Mouse (Mus musculus) liver, embryonic 12.5 days (tissue): ENCODE measurements around the gene Cercam. TPM values are rescaled to one million over a fixed set of nuclear protein-coding genes. Genes with fewer than 3 reads are reported as not detected.

ENCODE experiments used
- ATAC-seq: fragments of 200-750 bp; cut with Nextera tagmentation; 2 replicates; pipeline ENCODE4 v1.8.0; 2017; ENCODE audit warnings: moderate number of reproducible peaks, mild to moderate bottlenecking, moderate library complexity
- H3K27ac ChIP-seq: fragments of 300-500 bp; sonication (generic); 2 replicates; pipeline ENCODE4 v1.5.1; 2016; ENCODE audit warnings: mild to moderate bottlenecking
- H3K27me3 ChIP-seq: fragments of 300-500 bp; sonication (generic); replicated peaks from 2 replicates; pipeline ENCODE4 v1.6.1; 2016; ENCODE audit warnings: mild to moderate bottlenecking, moderate library complexity
- H3K36me3 ChIP-seq: fragments of 300-500 bp; sonication (generic); 2 replicates; pipeline ENCODE4 v1.6.1; 2016; ENCODE audit warnings: mild to moderate bottlenecking, moderate library complexity
- H3K4me1 ChIP-seq: fragments of 300-500 bp; sonication (generic); 2 replicates; pipeline ENCODE4 v1.6.1; 2016
- H3K4me2 ChIP-seq: fragments of 300-500 bp; sonication (generic); 2 replicates; pipeline ENCODE4 v1.6.1; 2016; ENCODE audit warnings: mild to moderate bottlenecking, moderate library complexity
- H3K4me3 ChIP-seq: fragments of 300-500 bp; sonication (generic); 2 replicates; pipeline ENCODE4 v1.5.1; 2016; ENCODE audit warnings: mild to moderate bottlenecking, moderate library complexity
- H3K9ac ChIP-seq: fragments of 300-500 bp; sonication (generic); 2 replicates; pipeline ENCODE4 v1.6.1; 2016; ENCODE audit warnings: mild to moderate bottlenecking, moderate library complexity
- H3K9me3 ChIP-seq: fragments of 300-500 bp; sonication (generic); replicated peaks from 2 replicates; pipeline ENCODE4 v1.6.1; 2016; ENCODE audit warnings: mild to moderate bottlenecking, moderate library complexity
- WGBS: fragments of 180-500 bp; shearing (Covaris S2); methylation state at CpG from one replicate; pipeline ENCODE4 v1.1.7; 2016; ENCODE audit not compliant: insufficient replicate concordance; 5-methylcytosine and 5-hydroxymethylcytosine counted together
- polyA plus RNA-seq: library from polyadenylated mRNA; unstranded; fragments of >200 nt; fragmentation: Nextera tagmentation; extraction: Ambion mirVana; gene quantifications from 2 replicates; pipeline ENCODE4 v1.2.1, GENCODE M21; 2016

Gene Cercam
- polyA plus RNA-seq, result 47.2 and 49.9 TPM in 2 replicates

DNA sequence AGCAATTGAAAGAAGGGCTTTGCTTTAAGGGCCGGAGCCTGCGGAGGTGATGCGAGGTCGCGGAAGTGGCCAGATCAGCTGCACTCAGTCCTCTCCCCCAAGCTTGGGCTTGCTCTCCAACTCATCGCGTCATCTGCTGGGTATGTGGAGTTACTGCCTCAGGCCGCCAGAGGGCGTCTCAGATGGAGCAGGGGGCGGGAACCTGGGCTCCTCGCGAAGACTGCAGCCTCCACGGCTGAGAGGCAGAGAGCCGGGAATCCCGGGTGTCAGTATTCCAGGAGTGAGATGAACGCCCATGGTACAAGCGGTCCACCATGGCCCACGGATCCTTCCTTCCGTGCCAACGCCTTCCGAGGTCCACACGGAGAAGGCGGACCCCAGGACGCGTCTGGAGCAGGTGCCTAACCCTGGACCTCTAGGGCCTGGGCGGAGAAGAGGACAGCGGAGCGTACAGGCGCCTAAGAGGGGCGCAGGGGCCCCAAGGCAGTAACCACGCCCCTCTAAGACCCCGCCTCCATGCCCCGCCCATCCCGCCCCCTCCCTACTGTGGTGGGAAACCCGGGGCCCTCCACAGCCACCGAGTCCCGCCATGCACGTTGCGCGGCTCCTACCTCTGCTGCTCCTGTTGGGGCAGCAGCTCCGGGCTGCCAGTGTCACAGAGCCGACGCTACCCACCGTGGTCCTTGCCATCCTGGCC is at the start of gene Cercam:
TSS of gene Cercam (plus strand) at position 216 of the 697 bp plus-strand sequence.
- Histone ChIP-seq H3K36me3 (peaks cover 34% of the 10 kb centered on the region), H3K9ac (peak within 1 kb of the TSS; percentile 94), H3K27ac (peak within 1 kb of the TSS; percentile 99), H3K4me3 (peak within 1 kb of the TSS; percentile 80), H3K4me2 (peak within 1 kb of the TSS; percentile 88), H3K4me1 (peaks cover 48% of the 10 kb centered on the region), H3K9me3 (no peaks in the 10 kb centered on the region), H3K27me3 (peaks cover under 1% of the 10 kb centered on the region; the same call in 1 of the 2 replicates)
- under 1% methylated on average over 43 of the region's 44 CpGs for WGBS
- peak; percentile 82 for ATAC-seq

- Histone ChIP-seq H3K36me3 (peaks cover 2% of the 10 kb centered on the region), H3K4me1 (peaks cover 25% of the 10 kb centered on the region), H3K9ac (no peak overlapping the region), H3K9me3 (no peaks in the 10 kb centered on the region), H3K27me3 (no peaks in the 10 kb centered on the region), H3K4me2 (peak overlapping the region; percentile 87), H3K27ac (no peak overlapping the region), H3K4me3 (no peak overlapping the region)
- 27% methylated on average over 2 of the region's 2 CpGs for whole genome bisulfite sequencing
- no peak for ATAC-seq
These were observed 49.6 kb upstream of the Cercam start for GRCm38 (mm10) chr2:29819363-29819762.

DNA sequence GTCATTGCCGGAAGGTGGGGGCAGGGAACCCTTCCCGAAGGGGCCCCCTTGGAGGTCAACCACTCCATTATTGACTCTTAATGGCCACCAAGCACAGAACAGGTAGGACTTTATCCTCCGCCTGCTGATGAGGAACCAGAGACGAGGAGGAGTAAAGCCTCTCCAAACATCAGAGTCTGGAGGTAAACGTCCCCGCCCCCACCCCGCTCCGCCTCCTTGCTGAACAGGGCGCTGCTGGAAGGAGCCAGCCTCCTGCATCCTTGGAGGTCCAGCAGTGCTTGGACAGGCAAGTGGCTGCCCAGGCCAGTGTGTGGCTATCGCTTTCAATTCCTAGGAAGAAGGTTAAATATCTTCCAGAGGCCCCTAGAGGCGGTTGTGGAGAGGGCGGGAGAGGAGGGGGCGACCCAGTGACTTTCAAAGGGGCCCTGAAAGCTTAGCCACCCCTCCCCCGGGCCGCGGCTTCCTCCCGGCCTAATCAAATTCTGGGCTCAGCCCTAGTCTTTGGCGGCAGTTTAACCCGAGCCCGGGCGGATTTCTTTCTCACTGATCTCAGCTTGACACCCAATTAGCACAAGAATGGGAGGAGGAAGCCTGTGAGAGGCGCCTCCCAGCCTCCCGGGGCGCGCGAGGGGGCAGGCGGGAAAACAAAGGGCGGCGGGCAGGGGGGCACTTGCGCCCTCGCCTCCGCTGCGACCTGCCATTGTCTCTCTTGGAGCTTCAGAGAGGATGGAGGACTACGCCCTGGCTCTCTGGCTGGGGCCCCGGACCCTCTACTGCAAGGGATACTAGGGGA is 48.7 kb upstream of the Cercam start, which contains the start of gene Urm1:
TSS of gene Urm1 (plus strand) at position 51 of the 793 bp plus-strand sequence.
- Histone ChIP-seq H3K9ac (peak within 1 kb of the TSS; percentile 64), H3K4me2 (peak within 1 kb of the TSS; percentile 87), H3K27me3 (no peaks in the 10 kb centered on the region), H3K4me3 (peak within 1 kb of the TSS; percentile 57), H3K9me3 (no peaks in the 10 kb centered on the region), H3K4me1 (peaks cover 25% of the 10 kb centered on the region), H3K27ac (peak within 1 kb of the TSS; percentile 74), H3K36me3 (no peaks in the 10 kb centered on the region)
- peak; percentile 71 for ATAC-seq
- 3% methylated on average over 35 of the region's 35 CpGs for WGBS

GRCm38 (mm10) chr2:29826318-29826925 is 42.5 kb upstream of the Cercam start:
- Histone ChIP-seq H3K9ac (peak overlapping the region; percentile 79), H3K9me3 (no peaks in the 10 kb centered on the region), H3K27me3 (no peaks in the 10 kb centered on the region), H3K4me3 (peak overlapping the region; percentile 94), H3K27ac (peak overlapping the region; percentile 85), H3K4me1 (peaks cover 22% of the 10 kb centered on the region), H3K4me2 (peak overlapping the region; percentile 88), H3K36me3 (peaks cover 7% of the 10 kb centered on the region)
- no peak for ATAC-seq
- WGBS, result 8% methylated on average over 11 of the region's 11 CpGs

- Histone ChIP-seq H3K9me3 (no peaks in the 10 kb centered on the region), H3K9ac (peak overlapping the region; percentile 79), H3K4me2 (peak overlapping the region; percentile 88), H3K4me1 (peaks cover 22% of the 10 kb centered on the region), H3K4me3 (peak overlapping the region; percentile 94), H3K27ac (peak overlapping the region; percentile 85), H3K36me3 (peaks cover 13% of the 10 kb centered on the region), H3K27me3 (no peaks in the 10 kb centered on the region)
- 1% methylated on average over 48 of the region's 48 CpGs for WGBS
- ATAC-seq, result peak; percentile 95
These were observed 41.8 kb upstream of the Cercam start for GRCm38 (mm10) chr2:29826926-29827708.

GRCm38 (mm10) chr2:29827709-29828024 is 41.3 kb upstream of the Cercam start:
- H3K9me3 ChIP-seq, result no peaks in the 10 kb centered on the region
- H3K27ac ChIP-seq, result peak overlapping the region; percentile 71
- H3K27me3 ChIP-seq, result no peaks in the 10 kb centered on the region
- H3K36me3 ChIP-seq, result peaks cover 16% of the 10 kb centered on the region
- under 1% methylated on average over 12 of the region's 12 CpGs for WGBS
- no peak for ATAC-seq
- H3K9ac ChIP-seq, result peak overlapping the region; percentile 79
- H3K4me3 ChIP-seq, result peak overlapping the region; percentile 94
- peak overlapping the region; percentile 88 for H3K4me2 ChIP-seq
- peaks cover 22% of the 10 kb centered on the region for H3K4me1 ChIP-seq

- Histone ChIP-seq H3K4me3 (no peak overlapping the region), H3K9ac (no peak overlapping the region), H3K27ac (no peak overlapping the region), H3K4me2 (no peak overlapping the region), H3K4me1 (peaks cover 19% of the 10 kb centered on the region), H3K27me3 (no peaks in the 10 kb centered on the region), H3K36me3 (peaks cover 47% of the 10 kb centered on the region), H3K9me3 (no peaks in the 10 kb centered on the region)
- 77% methylated on average over 4 of the region's 4 CpGs for WGBS
- ATAC-seq, result no peak
These were observed 37.9 kb upstream of the Cercam start for GRCm38 (mm10) chr2:29831106-29831505.

DNA sequence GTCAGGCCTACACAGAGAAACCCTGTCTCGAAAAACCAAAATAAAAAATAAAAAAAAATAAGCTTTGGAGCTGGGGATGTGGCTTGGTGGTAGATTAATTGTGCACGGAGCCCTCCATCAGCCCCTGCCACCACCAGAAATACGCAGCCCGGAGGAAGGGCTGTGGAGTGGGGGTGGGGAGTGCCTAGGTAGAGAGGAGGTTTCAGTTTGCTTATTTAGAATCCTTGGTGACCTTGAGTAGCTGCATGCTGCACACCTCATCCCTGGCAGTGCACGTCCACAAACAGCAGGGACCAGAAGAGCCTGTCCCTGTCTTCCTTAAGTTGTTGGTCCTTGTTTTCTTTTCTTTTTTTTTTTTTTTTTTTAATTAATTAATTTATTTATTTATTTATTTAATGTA is 35.2 kb upstream of the Cercam start:
- H3K27ac ChIP-seq, result no peak overlapping the region
- H3K4me3 ChIP-seq, result no peak overlapping the region
- H3K4me2 ChIP-seq, result no peak overlapping the region
- peaks cover 2% of the 10 kb centered on the region; the same call in 1 of the 2 replicates for H3K4me1 ChIP-seq
- 80% methylated on average over 5 of the region's 5 CpGs for WGBS
- H3K36me3 ChIP-seq, result peaks cover 64% of the 10 kb centered on the region
- no peak overlapping the region for H3K9ac ChIP-seq
- ATAC-seq, result no peak
- H3K9me3 ChIP-seq, result no peaks in the 10 kb centered on the region
- no peaks in the 10 kb centered on the region for H3K27me3 ChIP-seq

DNA sequence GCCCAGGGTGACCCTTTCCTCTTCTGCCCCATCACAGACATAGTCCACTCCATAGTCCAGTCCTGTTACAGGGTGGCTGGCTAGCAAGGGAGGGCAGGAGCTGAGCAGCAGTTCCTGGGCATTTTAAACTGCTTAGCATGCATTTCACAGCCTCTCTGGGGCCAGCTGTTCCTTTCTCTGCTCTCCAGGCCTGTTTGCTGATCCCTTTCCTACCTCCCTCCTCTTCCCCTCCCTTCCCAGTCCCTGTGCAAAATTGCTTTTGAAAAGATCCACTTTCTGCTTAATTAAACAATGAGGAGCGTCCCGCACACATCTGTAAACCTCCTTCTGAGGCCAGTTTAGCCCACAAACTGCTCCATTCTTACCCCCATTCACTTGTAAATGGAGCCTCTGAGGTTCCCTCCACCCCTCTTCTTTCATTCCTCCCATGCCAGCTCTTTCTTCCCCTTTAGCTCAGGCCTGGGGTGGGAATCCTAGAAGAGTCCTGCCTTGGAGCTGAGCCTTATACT is 33.5 kb upstream of the Cercam start:
- Histone ChIP-seq H3K4me1 (0 out of 2 replicates have a peak, but pooled peaks cover 4% of the 10 kb centered on the region), H3K9me3 (no peaks in the 10 kb centered on the region), H3K4me3 (no peak overlapping the region), H3K27ac (no peak overlapping the region), H3K4me2 (no peak overlapping the region), H3K9ac (no peak overlapping the region), H3K36me3 (peaks cover 71% of the 10 kb centered on the region), H3K27me3 (no peaks in the 10 kb centered on the region)
- 81% methylated on average over 2 of the region's 2 CpGs for WGBS
- ATAC-seq, result no peak

DNA sequence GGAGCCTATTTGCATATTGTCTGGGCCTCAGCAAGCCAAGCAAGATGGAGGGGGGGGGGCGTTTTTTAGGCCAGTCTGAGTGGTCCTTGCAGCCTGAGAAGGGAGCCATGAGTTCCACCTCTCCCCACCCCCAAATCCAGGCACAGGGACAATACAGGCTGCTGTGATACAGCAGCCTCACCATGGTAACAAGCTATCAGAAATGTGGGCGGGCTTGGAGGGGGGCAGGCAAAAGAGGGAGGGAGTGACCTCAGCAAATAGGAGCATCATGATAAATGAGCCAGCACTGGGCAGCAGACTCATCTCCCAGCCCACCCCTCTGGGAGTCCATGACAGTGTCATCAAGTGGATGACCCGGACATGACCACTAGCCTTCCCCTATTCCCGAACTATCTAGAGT is 29.5 kb upstream of the Cercam start:
- 58% methylated on average over 4 of the region's 4 CpGs for WGBS
- Histone ChIP-seq H3K27me3 (peaks cover 16% of the 10 kb centered on the region), H3K4me1 (0 out of 2 replicates have a peak, but pooled peaks cover 4% of the 10 kb centered on the region), H3K36me3 (peaks cover 80% of the 10 kb centered on the region), H3K4me3 (no peak overlapping the region), H3K27ac (no peak overlapping the region), H3K4me2 (no peak overlapping the region), H3K9ac (no peak overlapping the region), H3K9me3 (no peaks in the 10 kb centered on the region)
- 0 out of 2 replicates have a peak, but pooled peaks have one; percentile 17 for ATAC-seq
